Mouse (Mus musculus) liver, embryonic 18 days (tissue): Measurements from ENCODE around the gene Smim20. TPM values are rescaled to one million over a fixed set of nuclear protein-coding genes. Genes with fewer than 3 reads are reported as not detected.

Experiments
- polyA plus RNA-seq: library from polyadenylated mRNA; depleted of rRNA; stranded (reverse); fragments of >200 nt; gene quantifications from 2 replicates; pipeline ENCODE4 v1.2.3, GENCODE M21; 2012; rRNA removed

The Smim20 gene
- polyA plus RNA-seq, result 20.9 and 24.1 TPM in 2 replicates

DNA sequence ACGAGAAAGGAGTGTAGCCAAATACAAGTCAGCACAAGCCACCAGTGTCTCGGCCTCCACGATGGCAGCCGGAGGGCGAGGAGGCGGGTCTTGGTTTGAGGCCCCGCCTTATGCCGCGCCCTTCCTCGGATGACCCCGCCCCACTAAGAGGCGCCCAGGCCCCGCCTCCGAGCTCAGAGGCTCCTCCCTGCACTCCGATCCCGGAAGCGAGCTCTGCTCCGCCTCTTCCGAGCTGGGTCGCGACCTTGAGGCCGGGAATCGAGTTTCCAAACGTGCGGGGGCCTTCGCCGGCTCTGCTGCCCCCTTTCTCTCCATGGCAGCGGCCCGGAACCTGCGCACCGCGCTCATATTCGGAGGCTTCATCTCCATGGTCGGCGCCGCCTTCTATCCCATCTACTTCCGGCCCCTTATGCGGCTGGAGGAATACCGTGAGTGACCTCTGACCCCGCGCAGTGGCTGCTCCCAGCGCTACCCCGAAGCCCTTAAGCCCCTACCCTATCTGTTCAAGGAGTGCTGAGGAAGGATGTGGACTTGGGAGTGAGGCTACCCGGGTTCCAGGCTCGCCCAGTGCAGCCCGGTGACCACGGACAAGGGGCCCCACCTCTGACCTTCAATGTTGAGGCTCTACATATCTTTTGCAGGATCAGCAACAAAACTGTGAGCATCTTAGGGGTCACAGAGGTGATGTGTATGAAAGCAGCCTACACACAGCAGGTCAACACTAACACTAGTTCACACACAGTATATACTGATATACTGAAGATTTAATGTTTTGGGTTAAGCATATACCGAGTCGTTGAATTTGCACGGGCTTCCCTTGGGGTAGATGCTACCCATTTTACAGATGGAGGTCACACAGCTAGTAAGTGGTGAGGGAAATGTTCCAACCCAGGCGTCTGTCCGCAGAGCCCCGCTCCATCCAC lies at the start of gene Smim20:
TSS of gene Smim20 (plus strand) at position 153 of the 923 bp plus-strand sequence.

Other genes starting within 250 kb of the Smim20 start
- gene Slc34a2, start 229.0 kb upstream of the Smim20 start, polyA plus RNA-seq, result 0.08 TPM in 2 replicates
- gene Sel1l3, start 53.2 kb upstream of the Smim20 start, polyA plus RNA-seq, result 0.18 and 0.19 TPM in 2 replicates
- gene Rbpj, start 199.1 kb downstream of the Smim20 start, polyA plus RNA-seq, result 6.1 and 7.5 TPM in 2 replicates